Mouse (Mus musculus) neural tube, embryonic 10.5 days (tissue): Measurements from ENCODE around the gene Sort1.

Experiments used
- DNase-seq: peaks from one replicate; pipeline ENCODE4 v3.0.0-alpha.2; 2017; ENCODE audit warnings: low spot score; ENCODE audit errors: extremely low spot score

Gene Sort1

DNA sequence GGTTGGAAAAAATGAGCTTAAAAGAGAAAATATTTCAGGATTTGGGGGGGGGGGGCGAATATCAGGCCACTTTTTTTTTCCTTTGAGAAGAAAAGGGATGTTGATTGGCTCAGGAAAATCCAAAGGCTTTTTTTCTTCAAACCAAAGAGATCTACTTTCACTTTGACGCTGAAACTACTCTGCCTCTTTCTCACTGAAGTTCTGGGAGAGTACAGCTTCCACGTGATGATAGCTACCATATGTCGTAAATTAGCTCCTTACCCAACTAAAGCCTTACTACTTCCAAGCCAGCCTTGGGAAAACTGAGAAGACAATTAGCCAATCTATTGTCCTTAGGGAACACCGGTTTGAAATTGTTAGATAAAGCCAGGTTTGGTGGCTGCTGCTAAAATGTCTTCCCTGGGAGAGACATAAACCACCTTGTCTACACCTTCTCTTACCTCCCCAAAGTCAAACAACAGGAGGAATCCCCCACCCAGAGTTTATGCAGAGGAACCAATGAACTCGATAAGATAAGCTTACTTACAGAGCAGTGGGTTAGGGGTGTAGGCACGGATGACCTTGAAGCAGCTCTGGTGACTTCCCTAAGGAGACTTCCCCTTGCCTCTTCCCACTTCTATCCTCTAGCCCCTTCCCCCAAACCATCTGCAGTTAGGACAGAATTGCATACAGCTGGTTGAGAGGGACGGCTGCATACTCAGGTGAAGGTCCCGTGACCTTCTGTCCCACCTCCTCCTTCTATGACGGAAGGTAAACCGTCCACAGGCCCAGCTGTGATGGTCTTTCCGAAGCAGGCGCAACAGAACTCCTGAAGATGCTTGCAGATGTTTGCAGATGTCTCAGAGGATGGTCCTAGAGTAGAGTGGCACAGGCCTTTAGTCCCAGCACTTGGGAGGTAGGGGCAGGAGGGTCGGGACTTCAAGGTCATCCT lies 98.3 kb downstream of the Sort1 start:
- no peak for DNase-seq

- DNase-seq, result peak; percentile 92
Measured at GRCm38 (mm10) chr3:108383485-108384354, 99.8 kb downstream of the Sort1 start, which contains the start of gene Psrc1. TSS of gene Psrc1 (plus strand) at chr3:108383839.

- no peak for DNase-seq
Measured at GRCm38 (mm10) chr3:108384425-108384824, 100.5 kb downstream of the Sort1 start.

- DNase-seq, result no peak
Measured at GRCm38 (mm10) chr3:108386186-108386585, 102.3 kb downstream of the Sort1 start.

DNA sequence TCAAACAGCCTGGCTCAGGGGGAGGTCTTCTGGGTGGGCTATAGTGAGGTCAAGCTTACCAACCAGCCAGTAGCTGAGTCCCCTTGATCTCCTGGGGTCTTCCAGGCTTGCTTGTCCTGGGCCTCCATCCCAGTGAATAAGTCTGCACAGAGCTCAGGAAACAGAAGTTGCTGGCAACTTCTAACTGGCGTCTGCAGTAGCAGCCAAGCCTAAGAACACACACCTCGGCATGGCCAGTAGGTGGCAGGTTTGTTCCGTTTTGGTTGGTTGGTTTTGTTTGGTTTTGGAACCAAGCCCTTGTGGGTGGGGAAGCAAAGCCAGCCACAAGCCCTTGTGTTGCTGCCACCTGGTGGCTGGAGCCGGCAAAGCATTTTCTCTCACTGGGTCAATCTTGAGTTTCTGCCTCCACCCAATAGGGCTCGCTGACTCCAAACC lies 105.2 kb downstream of the Sort1 start:
- DNase-seq, result peak; percentile 98

- DNase-seq, result no peak
Measured at GRCm38 (mm10) chr3:108392299-108392698, 108.4 kb downstream of the Sort1 start.

DNA sequence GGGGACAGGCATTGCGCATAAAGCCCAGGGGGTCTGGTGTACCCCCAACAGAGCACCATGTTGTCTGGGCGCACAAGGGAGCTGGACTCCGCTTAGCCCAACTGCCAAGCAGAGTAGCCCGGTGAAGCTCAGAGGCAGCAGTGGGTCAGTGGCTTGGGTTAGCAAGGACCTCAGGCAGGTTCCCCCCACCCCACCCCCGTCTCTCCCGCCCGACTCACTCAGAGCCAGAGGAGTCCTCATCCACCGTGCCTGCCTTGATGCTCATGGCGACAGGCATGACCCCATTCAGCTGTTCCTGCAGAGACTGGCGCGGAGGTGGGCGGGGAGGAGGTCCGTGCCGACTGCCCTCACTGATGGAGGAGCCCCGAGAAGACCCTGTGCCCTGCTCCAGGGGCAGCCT lies 108.9 kb downstream of the Sort1 start:
- DNase-seq, result no peak

- DNase-seq, result no peak
Measured at GRCm38 (mm10) chr3:108398281-108398680, 114.4 kb downstream of the Sort1 start.

DNA sequence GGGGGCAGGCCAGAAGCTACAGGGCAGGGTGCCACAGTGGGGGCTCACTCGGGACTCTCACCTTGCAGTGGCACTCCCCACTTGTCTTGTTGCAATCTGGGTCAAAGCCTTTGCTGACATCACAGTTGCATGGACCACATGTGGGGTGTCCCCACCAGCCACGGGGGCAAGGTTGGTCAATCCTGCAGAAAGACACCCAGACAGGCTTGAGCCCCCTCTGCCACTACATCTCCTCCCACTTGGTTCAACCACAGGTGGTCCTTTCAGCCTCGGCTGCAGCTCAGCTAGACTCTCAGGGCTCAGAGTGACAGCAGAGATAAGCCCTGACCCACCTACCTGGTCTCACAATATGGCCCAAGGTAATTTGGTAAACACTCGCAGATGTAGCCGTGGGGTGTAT lies 116.6 kb downstream of the Sort1 start:
- DNase-seq, result no peak

DNA sequence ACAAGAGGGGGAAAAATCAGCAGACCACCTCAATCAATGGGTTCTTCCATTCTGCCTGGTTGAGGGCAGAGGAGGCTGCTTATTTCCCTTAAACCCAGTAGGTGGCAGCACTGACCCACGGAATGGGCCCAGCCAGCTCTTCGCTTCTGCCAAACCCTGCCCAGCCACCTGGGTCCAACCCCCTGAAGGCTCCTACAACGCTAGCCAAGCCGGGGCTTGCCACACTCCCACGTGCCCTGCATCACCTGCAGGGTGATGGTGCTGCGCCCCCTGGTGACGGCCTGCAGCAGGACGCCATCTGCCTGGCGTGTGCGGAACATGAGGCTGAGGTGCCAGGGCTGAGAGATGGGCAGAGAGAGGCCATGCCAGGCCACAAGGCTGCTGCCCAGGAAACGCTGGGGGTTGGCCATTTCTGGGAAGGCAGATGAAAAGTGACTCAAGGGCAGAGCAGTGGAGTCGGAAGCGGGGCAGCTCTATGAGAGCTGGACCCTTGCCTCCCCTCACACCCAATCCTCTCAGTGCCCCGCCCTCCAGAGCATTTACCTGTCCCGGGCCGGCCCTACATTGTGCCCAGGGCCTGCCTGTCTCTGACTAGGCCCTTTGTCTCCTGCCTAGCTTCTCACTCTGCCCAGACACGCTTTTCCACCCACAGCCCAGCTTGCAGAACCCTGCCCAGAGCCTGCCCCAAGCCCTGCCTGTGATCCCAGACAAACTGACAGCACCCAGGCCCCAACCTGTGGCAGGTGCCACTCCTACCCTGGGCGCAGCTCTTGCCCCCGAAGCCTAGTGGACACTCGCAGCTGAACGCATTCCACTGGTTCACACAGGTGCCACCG lies 118.0 kb downstream of the Sort1 start:
- DNase-seq, result peak; percentile 78

GRCm38 (mm10) chr3:108402528-108402920 lies 118.6 kb downstream of the Sort1 start:
- DNase-seq, result no peak

- no peak for DNase-seq
Measured at GRCm38 (mm10) chr3:108405536-108406305, 121.8 kb downstream of the Sort1 start.

DNA sequence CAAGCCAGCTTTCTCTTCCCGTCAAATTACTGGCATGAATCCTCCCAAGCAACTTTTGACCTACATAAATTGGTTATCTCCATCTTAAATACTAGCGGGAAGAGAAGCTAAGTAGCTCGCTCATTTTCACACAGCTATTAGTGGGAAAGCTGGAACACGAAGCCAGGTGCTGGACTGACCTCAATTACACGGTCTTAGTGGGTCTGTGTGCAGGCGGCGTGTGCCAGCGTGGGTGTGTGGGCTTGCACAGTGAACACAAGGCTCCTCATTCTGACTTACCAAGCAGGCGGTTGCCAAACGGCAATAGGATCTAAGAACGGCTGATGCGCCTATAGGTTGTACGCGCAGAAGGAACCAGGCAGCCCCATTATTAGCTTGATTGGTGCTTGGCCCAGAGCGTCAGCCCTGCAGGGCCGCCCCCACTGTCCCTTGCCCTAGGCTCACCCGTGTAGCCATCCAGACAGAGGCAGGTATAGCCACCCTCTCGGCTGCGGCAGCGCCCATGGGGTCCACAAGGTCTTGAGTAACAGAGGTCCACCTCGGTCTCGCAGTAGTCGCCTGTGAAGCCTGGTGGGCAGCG lies 122.5 kb downstream of the Sort1 start:
- no peak for DNase-seq

- no peak for DNase-seq
Measured at GRCm38 (mm10) chr3:108408517-108409008, 124.7 kb downstream of the Sort1 start.

- DNase-seq, result no peak
Measured at GRCm38 (mm10) chr3:108409656-108410358, 125.9 kb downstream of the Sort1 start.

DNA sequence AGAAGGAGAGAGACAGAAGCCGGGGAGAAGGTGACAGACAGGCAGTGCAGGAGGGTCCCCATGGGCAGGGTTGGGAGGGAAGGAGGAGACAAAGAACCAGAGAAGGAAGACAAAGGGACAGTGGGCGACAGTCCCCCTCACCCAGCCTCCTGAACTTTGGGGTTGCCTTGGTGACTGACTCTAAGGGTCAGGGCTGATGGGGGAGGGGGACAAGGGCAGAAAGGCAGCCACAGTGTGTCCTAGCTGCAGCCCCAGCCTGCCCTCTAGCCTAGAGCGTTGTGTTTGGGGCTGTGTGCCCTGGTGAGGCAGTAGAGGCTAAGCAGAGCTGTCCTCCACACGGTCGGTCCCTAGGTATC lies 126.5 kb downstream of the Sort1 start:
- DNase-seq, result peak; percentile 67
